8 mouse cellular contexts compared by ENCODE assay signal in genomic region chr9:123450174-123450573, GRCm38 (mm10). TPM values are rescaled to one million over a fixed set of nuclear protein-coding genes. Genes with fewer than 3 reads are reported as not detected.
DNase-seq lines count a peak whose midpoint lies in the region; ATAC-seq and TF ChIP-seq lines count a peak whose summit lies in the region.

No protein-coding gene starts in this region.

- H3K9ac ChIP-seq in liver, adult 2 months (ENCODE audit: low read depth, low read length): no peak overlapping the region
- no peak overlapping the region for H3K9ac ChIP-seq in liver, embryonic 11.5 days (ENCODE audit: low read depth, low read length)
- H3K9ac ChIP-seq in hindbrain, embryonic 16.5 days (ENCODE audit: low read depth, low read length): no peak overlapping the region
- no peak overlapping the region for H3K9ac ChIP-seq in liver, postnatal 0 days (replicated peaks)

- H3K4me1 ChIP-seq in liver, adult 2 months (ENCODE audit: control insufficient read depth, insufficient read depth, low read length): no peaks in the 10 kb centered on the region
- H3K4me1 ChIP-seq in liver, embryonic 11.5 days (replicated peaks; ENCODE audit: control insufficient read depth, insufficient read depth, low read length): no peaks in the 10 kb centered on the region
- no peaks in the 10 kb centered on the region for H3K4me1 ChIP-seq in hindbrain, embryonic 16.5 days (ENCODE audit: control insufficient read depth, insufficient read depth, low read depth, low read length)
- H3K4me1 ChIP-seq in liver, postnatal 0 days (ENCODE audit: insufficient read depth): no peaks in the 10 kb centered on the region

- no peak for TF ChIP-seq POLR2A in liver, adult 2 months (IDR thresholded peaks at IDR 0.05; ENCODE audit: extremely low read depth, insufficient read depth, low read length)

- ATAC-seq in liver, embryonic 11.5 days (replicated peaks; ENCODE audit: low FRiP score): no peak
- peak; percentile 54 for ATAC-seq in hindbrain, embryonic 16.5 days
- no peak for ATAC-seq in liver, postnatal 0 days

- no peak overlapping the region for H3K4me2 ChIP-seq in liver, embryonic 11.5 days
- H3K4me2 ChIP-seq in hindbrain, embryonic 16.5 days (ENCODE audit: low read length): no peak overlapping the region
- H3K4me2 ChIP-seq in liver, postnatal 0 days (ENCODE audit: low read depth, low read length): no peak overlapping the region

- H3K36me3 ChIP-seq in liver, adult 2 months (ENCODE audit: control insufficient read depth, insufficient read depth, low read length): no peaks in the 10 kb centered on the region; the same call in 1 of the 2 replicates
- peaks cover 4% of the 10 kb centered on the region; the same call in 1 of the 2 replicates for H3K36me3 ChIP-seq in liver, embryonic 11.5 days (ENCODE audit: control insufficient read depth, insufficient read depth, low read length)
- peaks cover 3% of the 10 kb centered on the region; the same call in 1 of the 2 replicates for H3K36me3 ChIP-seq in hindbrain, embryonic 16.5 days (ENCODE audit: control insufficient read depth, insufficient read depth, low read length)
- H3K36me3 ChIP-seq in liver, postnatal 0 days (replicated peaks; ENCODE audit: insufficient read depth, low read length): 0 out of 2 replicates have a peak, but pooled peaks cover 5% of the 10 kb centered on the region

- no peaks in the 10 kb centered on the region for H3K9me3 ChIP-seq in liver, embryonic 11.5 days (ENCODE audit: control insufficient read depth, low read length)
- no peaks in the 10 kb centered on the region for H3K9me3 ChIP-seq in hindbrain, embryonic 16.5 days (ENCODE audit: control insufficient read depth, low read length)
- H3K9me3 ChIP-seq in liver, postnatal 0 days (ENCODE audit: low read length): no peaks in the 10 kb centered on the region

- H3K4me3 ChIP-seq in liver, adult 2 months (ENCODE audit: insufficient read depth, low read depth, low read length): no peak overlapping the region
- H3K4me3 ChIP-seq in liver, embryonic 11.5 days (ENCODE audit: low read depth, low read length): no peak overlapping the region
- no peak overlapping the region for H3K4me3 ChIP-seq in hindbrain, embryonic 16.5 days (ENCODE audit: low read length)
- H3K4me3 ChIP-seq in liver, postnatal 0 days (ENCODE audit: low read depth, low read length): no peak overlapping the region

- H3K27me3 ChIP-seq in liver, adult 2 months (ENCODE audit: control insufficient read depth, insufficient read depth, low read length): no peaks in the 10 kb centered on the region
- no peaks in the 10 kb centered on the region for H3K27me3 ChIP-seq in liver, embryonic 11.5 days (replicated peaks; ENCODE audit: control insufficient read depth, insufficient read depth, low read length)
- H3K27me3 ChIP-seq in hindbrain, embryonic 16.5 days (replicated peaks; ENCODE audit: control insufficient read depth, insufficient read depth, low read length): no peaks in the 10 kb centered on the region
- no peaks in the 10 kb centered on the region for H3K27me3 ChIP-seq in liver, postnatal 0 days (ENCODE audit: insufficient read depth, low read length)

- peak; percentile 53 for TF ChIP-seq CTCF in liver, adult 2 months (IDR thresholded peaks at IDR 0.05; ENCODE audit: low read depth, low read length)
- peak; percentile 86 for TF ChIP-seq CTCF in liver, postnatal 0 days (IDR thresholded peaks at IDR 0.05; ENCODE audit: low read depth)

- no peaks in the 10 kb centered on the region for H3K79me2 ChIP-seq in liver, adult 2 months (ENCODE audit: control insufficient read depth, insufficient read depth, low read length)

- TF ChIP-seq EP300 in liver, postnatal 0 days (IDR thresholded peaks at IDR 0.05; ENCODE audit: low read depth): no peak

- DNase-seq in liver, adult 2 months (ENCODE audit: extremely low read depth, low read depth, low spot score): peak; percentile 26
- DNase-seq in liver, embryonic 11.5 days (ENCODE audit: low spot score): no peak
- DNase-seq in R1 (ENCODE audit: low read depth, low spot score): peak; percentile 20
- peak; percentile 76 to 84 for DNase-seq in cerebellum, postnatal 10 days
- DNase-seq in liver, postnatal 0 days: peak; percentile 65
- peak; percentile 22 for DNase-seq in ovary, postnatal 36 days (ENCODE audit: low spot score)
- no peak for DNase-seq in urinary bladder, postnatal 10 days (ENCODE audit: low spot score)

- 50% methylated on average over 2 of the region's 2 CpGs for WGBS in liver, adult 2 months
- 38% methylated on average over 2 of the region's 2 CpGs for WGBS in liver, embryonic 11.5 days
- 53% methylated on average over 2 of the region's 2 CpGs for WGBS in hindbrain, embryonic 16.5 days
- 49% methylated on average over 2 of the region's 2 CpGs for WGBS in liver, postnatal 0 days (ENCODE audit: insufficient replicate concordance)

- H3K27ac ChIP-seq in liver, adult 2 months (replicated peaks; ENCODE audit: insufficient read depth, low read depth, low read length): no peak overlapping the region
- H3K27ac ChIP-seq in liver, embryonic 11.5 days (ENCODE audit: low read depth, low read length): no peak overlapping the region
- H3K27ac ChIP-seq in hindbrain, embryonic 16.5 days (ENCODE audit: low read depth, low read length): no peak overlapping the region
- no peak overlapping the region for H3K27ac ChIP-seq in liver, postnatal 0 days (ENCODE audit: low read depth)

RNA-seq across cellular contexts. Expression of gene Limd1, which starts 28.3 kb away (rescaled TPM):
- 19.7 and 22.2 TPM in 2 replicates for total RNA-seq in liver, adult 2 months (2014; rRNA removed)
- 15.9 and 24.6 TPM in 2 replicates for polyA plus RNA-seq in liver, adult 2 months (2012; rRNA removed)
- polyA plus RNA-seq in liver, embryonic 11.5 days (2014; fragmentation: Nextera tagmentation; extraction: Ambion mirVana): 41.7 and 42.2 TPM in 2 replicates
- polyA plus RNA-seq in hindbrain, embryonic 16.5 days (2015; fragmentation: Nextera tagmentation; extraction: Ambion mirVana): 12.2 and 15.5 TPM in 2 replicates
- polyA plus RNA-seq in liver, postnatal 0 days (2015; fragmentation: Nextera tagmentation; extraction: Ambion mirVana): 11.9 and 12.4 TPM in 2 replicates

Comparison
In these comparisons a context has a peak if more than half of its experiments do, and no peak if none do; other contexts are left out.
1. DNase-seq: peak in liver, adult 2 months (single experiment), R1 (single experiment), cerebellum, postnatal 10 days (2 of 2), liver, postnatal 0 days (single experiment) and ovary, postnatal 36 days (single experiment); none in liver, embryonic 11.5 days (single experiment) and urinary bladder, postnatal 10 days (single experiment).